Mouse (Mus musculus) spleen, adult 2 months (tissue): ENCODE measurements around the gene Mettl6. TPM values are rescaled to one million over a fixed set of nuclear protein-coding genes. Genes with fewer than 3 reads are reported as not detected.

ENCODE experiments used
- DNase-seq, 2 experiments: peaks; one replicate each; pipeline versions ENCODE4 v3.0.0 to v3.0.0-alpha.2; 2012 to 2021; ENCODE audit warnings: low spot score in 2 of 2, low read depth in 1 of 2
- H3K27ac ChIP-seq: fragments of 200-500 bp; 2 replicates; pipeline ENCODE4 v1.5.1; 2012; ENCODE audit warnings: low read length, inconsistent platforms; ENCODE audit not compliant: insufficient read depth
- H3K27me3 ChIP-seq: fragments of 200-500 bp; 2 replicates; pipeline ENCODE4 v1.6.1; 2012; ENCODE audit warnings: mild to moderate bottlenecking, moderate library complexity, low read length, inconsistent platforms; ENCODE audit not compliant: control insufficient read depth, insufficient read depth
- H3K36me3 ChIP-seq: fragments of 200-500 bp; 2 replicates; pipeline ENCODE4 v1.6.1; 2012; ENCODE audit warnings: mild to moderate bottlenecking, low read length, inconsistent platforms; ENCODE audit not compliant: control insufficient read depth, insufficient read depth
- H3K4me1 ChIP-seq: fragments of 200-500 bp; 2 replicates; pipeline ENCODE4 v1.6.1; 2011; ENCODE audit warnings: inconsistent platforms; ENCODE audit not compliant: control insufficient read depth, insufficient read depth, insufficient read length
- H3K4me3 ChIP-seq: fragments of 200-500 bp; 2 replicates; pipeline ENCODE4 v1.5.1; 2011; ENCODE audit warnings: mild to moderate bottlenecking, inconsistent platforms; ENCODE audit not compliant: insufficient read depth, insufficient read length; ENCODE audit errors: extremely low read depth
- CTCF ChIP-seq: fragments of 200-500 bp; IDR thresholded peaks from 2 replicates; pipeline ENCODE4 v1.5.1; 2011; ENCODE audit warnings: mild to moderate bottlenecking, inconsistent platforms; ENCODE audit not compliant: insufficient read depth, insufficient read length, insufficient replicate concordance; ENCODE audit errors: extremely low read depth
- POLR2A ChIP-seq: fragments of 200-500 bp; IDR thresholded peaks from 2 replicates; pipeline ENCODE4 v1.6.1; 2011; ENCODE audit warnings: low read depth, low read length, inconsistent platforms
- WGBS: fragments of 180-500 bp; shearing (Covaris S2); methylation state at CpG from one replicate; pipeline ENCODE4 v1.1.7; 2018; 5-methylcytosine and 5-hydroxymethylcytosine counted together
- polyA plus RNA-seq: library from polyadenylated mRNA; depleted of rRNA; stranded (reverse); fragments of >200 nt; gene quantifications from 2 replicates; pipeline ENCODE4 v1.2.3, GENCODE M21; 2012

Mettl6 gene
- polyA plus RNA-seq, 1 experiment = 7.1 TPM

DNA sequence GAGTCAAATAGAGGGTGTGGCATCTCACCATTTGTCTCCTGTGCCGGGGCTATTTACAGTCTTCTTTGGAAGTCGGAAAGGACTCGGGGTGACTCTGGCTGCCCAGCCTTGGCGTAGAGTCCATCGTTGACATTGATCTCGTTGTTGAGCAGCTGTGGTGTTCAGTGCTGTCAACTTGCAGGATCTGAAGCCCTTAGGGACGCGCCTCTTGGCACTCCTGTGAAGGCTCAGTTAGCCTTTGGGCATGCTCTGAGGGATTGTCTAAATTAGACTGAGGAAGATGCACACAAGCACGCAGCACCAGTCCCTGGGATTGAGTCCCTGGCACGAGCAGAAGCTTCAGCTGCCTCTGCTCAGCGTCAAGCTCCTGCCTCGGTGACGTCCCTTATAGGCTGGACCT is 8.6 kb upstream of the Mettl6 start:
- H3K36me3 ChIP-seq = peaks cover 52% of the 10 kb centered on the region
- DNase-seq = no peak
- no peak overlapping the region for H3K4me3 ChIP-seq
- TF ChIP-seq POLR2A (no peak), CTCF (no peak)
- no peak overlapping the region for H3K27ac ChIP-seq
- no peaks in the 10 kb centered on the region for H3K27me3 ChIP-seq
- WGBS = 97% methylated on average over 13 of the region's 13 CpGs
- no peaks in the 10 kb centered on the region for H3K4me1 ChIP-seq

DNA sequence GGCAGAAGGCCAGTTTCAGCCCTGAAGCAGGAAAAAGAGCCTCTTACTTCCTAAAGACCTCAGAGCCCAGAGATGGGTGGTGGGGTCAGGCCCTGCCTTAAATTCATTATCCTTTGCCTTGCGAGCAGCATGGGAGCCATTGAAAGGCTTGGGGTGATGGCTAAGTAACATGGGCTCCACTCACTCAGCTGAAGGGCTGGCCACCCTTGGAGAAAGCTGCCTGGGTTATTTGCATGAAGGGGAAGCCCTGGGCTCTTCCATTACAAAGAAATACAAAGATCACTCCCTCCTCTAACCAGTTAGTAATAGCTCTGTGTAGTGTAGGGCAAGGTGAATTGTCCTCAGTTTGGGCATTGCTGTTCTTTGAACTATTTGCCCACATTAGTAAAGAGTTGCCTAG is 4.7 kb upstream of the Mettl6 start:
- no peak overlapping the region for H3K4me3 ChIP-seq
- no peak for DNase-seq
- WGBS = 94% methylated on average over 1 of the region's 1 CpGs
- peaks cover 29% of the 10 kb centered on the region for H3K36me3 ChIP-seq
- no peaks in the 10 kb centered on the region for H3K27me3 ChIP-seq
- H3K4me1 ChIP-seq = peaks cover 5% of the 10 kb centered on the region; the same call in 1 of the 2 replicates
- H3K27ac ChIP-seq = no peak overlapping the region
- TF ChIP-seq POLR2A (no peak), CTCF (no peak)

DNA sequence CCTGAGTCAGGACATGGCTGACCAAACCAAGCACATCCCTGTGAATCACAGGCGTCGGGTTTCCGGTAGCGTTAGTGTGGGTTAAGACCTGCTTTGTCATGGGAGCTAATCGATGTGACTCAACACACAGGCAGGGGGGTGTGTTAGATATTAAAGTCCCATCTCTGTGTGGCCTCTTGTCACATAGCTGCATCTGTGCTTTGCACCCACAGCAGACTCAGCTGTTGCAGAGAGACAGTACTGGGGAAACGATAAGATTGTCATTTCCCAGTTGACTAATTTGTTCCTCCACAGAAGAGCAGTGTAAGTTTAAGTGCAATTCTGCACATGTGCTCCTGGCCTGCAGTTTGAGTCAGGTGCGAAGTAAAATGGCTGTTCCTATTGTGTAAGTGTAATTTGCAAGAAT is 1.4 kb upstream of the Mettl6 start:
- peaks cover 11% of the 10 kb centered on the region; the same call in 1 of the 2 replicates for H3K4me1 ChIP-seq
- no peak for DNase-seq
- H3K27ac ChIP-seq = no peak overlapping the region
- no peak for TF ChIP-seq CTCF
- no peak for TF ChIP-seq POLR2A
- WGBS = 10% methylated on average over 7 of the region's 7 CpGs
- H3K36me3 ChIP-seq = peaks cover 7% of the 10 kb centered on the region; the same call in 1 of the 2 replicates
- no peak overlapping the region; the same call in 1 of the 2 replicates for H3K4me3 ChIP-seq
- no peaks in the 10 kb centered on the region for H3K27me3 ChIP-seq

DNA sequence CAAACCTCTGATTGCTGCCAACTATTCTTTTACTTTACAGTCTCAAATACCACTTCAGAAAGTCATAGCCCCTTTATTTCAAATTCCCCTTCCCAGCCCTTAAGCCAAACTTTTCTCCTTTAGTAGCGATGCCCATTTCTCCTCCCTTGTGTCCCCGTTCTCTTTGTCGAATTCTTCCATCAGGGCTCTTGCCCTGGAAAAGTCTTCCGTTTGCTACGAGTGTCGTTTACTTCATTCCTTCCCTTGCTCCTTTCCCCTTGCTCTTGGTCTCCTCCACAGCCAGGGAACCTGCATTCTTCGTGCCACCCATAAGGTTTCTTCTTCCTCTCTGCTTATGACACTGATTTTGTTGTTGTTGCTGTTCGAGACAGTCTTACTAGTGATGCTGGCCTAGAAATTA is 698 bp upstream of the Mettl6 start:
- Histone ChIP-seq H3K36me3 (peaks cover 7% of the 10 kb centered on the region; the same call in 1 of the 2 replicates), H3K27ac (peak overlapping the region; percentile 88; the same call in 1 of the 2 replicates), H3K4me3 (peak overlapping the region; percentile 98), H3K4me1 (peaks cover 11% of the 10 kb centered on the region; the same call in 1 of the 2 replicates), H3K27me3 (no peaks in the 10 kb centered on the region)
- TF ChIP-seq POLR2A (no peak), CTCF (no peak)
- DNase-seq = no peak
- WGBS = under 1% methylated on average over 8 of the region's 8 CpGs

DNA sequence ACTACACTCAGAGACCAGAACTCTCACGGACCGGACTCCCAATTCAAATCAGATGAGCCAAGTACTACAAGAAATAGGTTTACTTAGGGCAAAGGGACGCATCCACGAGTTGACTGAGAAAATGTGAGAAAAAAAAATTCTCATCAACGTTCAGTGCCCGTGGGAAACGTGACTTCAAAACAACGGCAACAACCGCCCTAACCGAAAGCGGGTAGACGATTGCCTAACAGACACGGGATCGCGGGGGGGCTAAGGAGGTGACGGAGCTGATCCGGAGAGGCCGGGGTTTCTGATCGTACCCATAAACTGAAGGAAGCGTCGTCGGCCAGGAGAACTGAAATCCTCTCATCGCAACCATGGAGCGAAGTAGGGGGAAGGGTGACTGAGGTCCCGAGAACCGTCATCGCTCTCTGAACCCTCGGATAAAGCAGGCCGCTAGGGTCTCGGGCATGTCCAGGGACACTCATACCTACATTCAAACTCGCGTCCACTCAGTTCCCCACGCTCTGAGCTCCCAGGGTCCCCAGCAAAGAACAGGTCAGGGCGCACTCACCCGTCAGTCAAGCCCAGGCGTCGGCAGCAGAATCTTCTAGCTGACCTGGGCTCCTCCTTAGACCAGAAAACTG is 378 bp downstream of the Mettl6 start, which contains the start of gene Eaf1:
Gene Eaf1 (plus strand): TSS at position 51 of the 626 bp plus-strand sequence.
- peak within 1 kb of the TSS; percentile 88 for H3K27ac ChIP-seq
- H3K4me3 ChIP-seq = peak within 1 kb of the TSS; percentile 98
- H3K27me3 ChIP-seq = no peaks in the 10 kb centered on the region
- H3K4me1 ChIP-seq = peaks cover 11% of the 10 kb centered on the region; the same call in 1 of the 2 replicates
- DNase-seq = peak; percentile 16 to 17
- no peak for TF ChIP-seq POLR2A
- no peak for TF ChIP-seq CTCF
- peaks cover 7% of the 10 kb centered on the region; the same call in 1 of the 2 replicates for H3K36me3 ChIP-seq
- 1% methylated on average over 37 of the region's 37 CpGs for WGBS

DNA sequence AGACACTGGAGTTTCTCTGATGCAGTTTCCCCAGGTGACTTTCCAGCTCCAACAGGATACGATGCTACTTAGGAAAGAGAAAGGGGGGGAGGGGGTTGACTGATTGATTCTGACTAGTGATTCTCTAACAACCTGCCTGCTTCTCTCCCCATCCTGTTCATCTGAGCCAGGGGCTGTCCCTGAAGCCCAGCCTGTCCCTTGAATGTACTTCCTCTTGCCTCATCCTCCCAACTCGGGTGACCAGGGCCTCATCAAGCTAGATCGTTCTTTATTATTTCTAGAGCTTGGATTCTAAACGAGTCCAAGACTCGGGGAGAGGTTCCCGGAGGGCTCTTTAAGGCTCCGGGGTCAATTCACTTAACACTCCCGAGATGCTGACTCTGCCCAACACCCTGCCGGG is 939 bp downstream of the Mettl6 start:
- WGBS = 12% methylated on average over 9 of the region's 9 CpGs
- Histone ChIP-seq H3K27me3 (no peaks in the 10 kb centered on the region), H3K36me3 (peaks cover 11% of the 10 kb centered on the region; the same call in 1 of the 2 replicates), H3K27ac (no peak overlapping the region), H3K4me1 (peaks cover 11% of the 10 kb centered on the region; the same call in 1 of the 2 replicates), H3K4me3 (peak overlapping the region; percentile 98)
- TF ChIP-seq POLR2A (no peak), CTCF (no peak)
- no peak for DNase-seq

DNA sequence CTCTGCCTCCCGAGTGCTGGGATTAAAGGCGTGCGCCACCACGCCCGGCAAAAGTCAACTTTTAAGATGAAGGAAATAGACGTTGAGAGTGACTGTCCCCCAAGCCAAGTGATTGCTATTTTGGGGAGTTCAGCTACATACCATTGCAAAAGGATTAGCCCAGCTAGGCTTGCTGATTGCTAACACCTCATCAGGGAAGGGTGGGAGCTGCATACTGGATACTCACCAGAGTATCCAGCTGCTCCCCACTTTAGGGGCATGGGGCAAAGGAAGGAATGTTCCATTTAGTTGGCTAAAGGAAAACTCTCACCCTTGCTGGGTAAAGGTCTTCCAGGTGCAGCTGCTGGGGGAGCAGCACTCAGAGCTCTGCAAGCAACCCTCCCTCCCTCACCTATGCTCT is 6.8 kb downstream of the Mettl6 start:
- Histone ChIP-seq H3K36me3 (peaks cover 33% of the 10 kb centered on the region), H3K27ac (no peak overlapping the region), H3K27me3 (no peaks in the 10 kb centered on the region), H3K4me1 (no peaks in the 10 kb centered on the region), H3K4me3 (no peak overlapping the region)
- TF ChIP-seq CTCF = no peak
- no peak for TF ChIP-seq POLR2A
- no peak for DNase-seq
- 96% methylated on average over 6 of the region's 6 CpGs for WGBS
